Mouse (Mus musculus) naive thymus-derived CD4-positive, alpha-beta T cell, adult 2 months (primary cell): ENCODE results near the gene Gtf2a2.

ENCODE experiments used
- DNase-seq: peaks from one replicate; pipeline ENCODE4 v3.0.0-alpha.2; 2011; ENCODE audit warnings: low read depth

The Gtf2a2 gene

DNA sequence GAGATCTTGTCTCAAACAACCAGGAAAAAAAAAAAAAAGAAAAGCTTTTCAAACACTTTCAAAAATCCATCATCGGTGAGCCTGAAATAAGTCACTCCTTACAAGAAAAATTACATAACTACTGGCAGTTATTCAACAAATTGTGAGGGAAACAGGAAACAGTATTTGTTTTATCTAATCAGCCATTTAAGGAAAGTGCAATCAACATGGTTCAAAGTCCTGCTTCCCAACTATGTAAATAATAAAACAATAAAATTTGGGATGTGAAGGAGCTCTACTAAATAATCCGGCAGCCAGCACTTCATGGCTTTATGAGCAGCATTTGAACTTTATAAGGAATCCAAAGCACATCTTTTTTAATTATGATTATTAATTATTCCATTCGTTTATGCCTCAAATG lies 49.7 kb downstream of the Gtf2a2 start:
- no peak for DNase-seq

DNA sequence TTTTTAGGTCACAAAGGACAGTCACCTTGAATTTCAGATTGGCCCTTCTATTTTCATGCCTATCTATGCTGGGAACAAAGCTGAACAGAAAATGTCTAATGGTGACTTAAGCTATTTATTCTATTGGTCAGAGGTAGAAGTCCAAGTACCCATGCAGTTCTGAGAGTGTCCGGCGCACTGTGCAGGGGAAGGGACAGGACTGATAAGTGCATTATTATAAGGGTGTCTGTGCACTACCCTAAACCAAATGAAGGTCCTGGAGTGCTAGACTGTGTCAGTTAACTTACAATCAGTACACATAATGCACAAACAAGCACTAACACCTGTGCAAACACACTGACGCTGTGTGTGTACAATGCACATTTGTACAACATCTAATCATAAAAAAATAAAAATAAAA lies 55.1 kb downstream of the Gtf2a2 start:
- DNase-seq = no peak

DNA sequence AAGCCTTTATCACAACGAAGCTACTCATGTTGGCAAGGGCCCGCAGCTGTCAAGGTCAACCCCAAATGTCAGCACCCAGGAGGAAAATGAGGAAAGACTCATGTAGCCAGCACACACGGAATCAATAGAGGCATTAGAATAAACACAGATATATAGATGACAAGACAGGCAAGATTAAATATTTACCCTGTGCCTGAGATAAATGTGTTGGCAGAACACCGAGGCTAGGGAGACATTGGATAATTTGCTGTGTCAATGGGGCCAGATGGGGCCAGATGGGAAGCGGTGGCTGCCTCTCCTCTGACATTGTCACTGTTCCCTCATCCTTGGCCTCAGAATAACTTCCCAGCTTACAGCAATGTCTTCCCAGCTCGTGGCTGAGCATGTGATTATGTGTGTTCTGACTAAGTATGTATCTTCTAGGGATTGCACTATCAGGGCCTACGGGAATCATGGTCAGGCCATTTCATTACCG lies 57.6 kb downstream of the Gtf2a2 start:
- no peak for DNase-seq

DNA sequence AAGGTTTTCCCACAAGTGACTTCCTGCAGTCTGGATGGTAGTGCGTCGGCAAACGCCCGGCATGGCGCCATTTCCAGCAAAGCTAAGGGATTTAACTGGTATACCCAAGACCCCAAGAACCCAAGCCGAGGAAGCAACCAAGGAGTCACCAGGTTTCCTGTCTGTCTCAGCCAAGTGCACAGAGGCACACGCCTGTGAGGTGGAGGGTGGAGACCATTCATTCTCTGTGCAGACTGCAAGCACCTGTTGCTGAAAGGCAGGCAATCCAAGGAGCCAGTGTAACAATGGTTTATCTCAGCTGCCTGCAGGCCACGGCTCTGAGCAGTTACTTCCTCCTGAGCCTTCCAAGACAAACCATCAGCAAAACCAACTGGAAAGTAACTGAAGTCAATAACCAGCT lies 60.0 kb downstream of the Gtf2a2 start:
- DNase-seq = no peak
